Mouse (Mus musculus) gonadal fat pad, adult 2 months (tissue): ENCODE measurements around the gene Nrp1. TPM values are rescaled to one million over a fixed set of nuclear protein-coding genes. Genes with fewer than 3 reads are reported as not detected.
A peak's percentile ranks its signal among the peaks of the same experiment; 100 is the strongest.

Experiments
- DNase-seq: peaks from one replicate; pipeline ENCODE4 v3.0.0-alpha.2; 2012; ENCODE audit warnings: low read depth
- polyA plus RNA-seq: library from polyadenylated mRNA; depleted of rRNA; stranded (reverse); fragments of >200 nt; gene quantifications from 2 replicates; pipeline ENCODE4 v1.2.3, GENCODE M21; 2012

Nrp1 gene
- polyA plus RNA-seq, 1 experiment: 45.7 TPM

GRCm38 (mm10) chr8:128419984-128420383, 61.6 kb downstream of the Nrp1 start:
- DNase-seq: peak; percentile 20

GRCm38 (mm10) chr8:128420402-128420801, 62.0 kb downstream of the Nrp1 start:
- no peak for DNase-seq

- DNase-seq: no peak
Measured at GRCm38 (mm10) chr8:128423813-128424212, 65.4 kb downstream of the Nrp1 start.

GRCm38 (mm10) chr8:128424626-128425333, 66.4 kb downstream of the Nrp1 start:
- DNase-seq: no peak

GRCm38 (mm10) chr8:128427071-128427470, 68.7 kb downstream of the Nrp1 start:
- peak; percentile 14 for DNase-seq

GRCm38 (mm10) chr8:128428971-128429370, 70.6 kb downstream of the Nrp1 start:
- no peak for DNase-seq

- no peak for DNase-seq
Measured at GRCm38 (mm10) chr8:128431082-128431481, 72.7 kb downstream of the Nrp1 start.

- no peak for DNase-seq
Measured at GRCm38 (mm10) chr8:128435749-128436148, 77.3 kb downstream of the Nrp1 start.

GRCm38 (mm10) chr8:128437156-128437825, 78.9 kb downstream of the Nrp1 start:
- DNase-seq: no peak

- no peak for DNase-seq
Measured at GRCm38 (mm10) chr8:128441407-128441806, 83.0 kb downstream of the Nrp1 start.

GRCm38 (mm10) chr8:128445596-128445995, 87.2 kb downstream of the Nrp1 start:
- no peak for DNase-seq

- no peak for DNase-seq
Measured at GRCm38 (mm10) chr8:128446636-128447035, 88.2 kb downstream of the Nrp1 start.

- DNase-seq: no peak
Measured at GRCm38 (mm10) chr8:128447320-128447719, 88.9 kb downstream of the Nrp1 start.

- DNase-seq: no peak
Measured at GRCm38 (mm10) chr8:128450390-128451032, 92.1 kb downstream of the Nrp1 start.

- DNase-seq: no peak
Measured at GRCm38 (mm10) chr8:128451121-128451520, 92.7 kb downstream of the Nrp1 start.

- no peak for DNase-seq
Measured at GRCm38 (mm10) chr8:128453471-128453870, 95.1 kb downstream of the Nrp1 start.

- no peak for DNase-seq
Measured at GRCm38 (mm10) chr8:128454026-128454425, 95.6 kb downstream of the Nrp1 start.

- no peak for DNase-seq
Measured at GRCm38 (mm10) chr8:128457277-128457676, 98.9 kb downstream of the Nrp1 start.

- no peak for DNase-seq
Measured at GRCm38 (mm10) chr8:128459704-128460103, 101.3 kb downstream of the Nrp1 start.

GRCm38 (mm10) chr8:128461716-128462115, 103.3 kb downstream of the Nrp1 start:
- DNase-seq: no peak

GRCm38 (mm10) chr8:128463162-128463561, 104.8 kb downstream of the Nrp1 start:
- DNase-seq: no peak

- no peak for DNase-seq
Measured at GRCm38 (mm10) chr8:128464056-128464623, 105.7 kb downstream of the Nrp1 start.

- no peak for DNase-seq
Measured at GRCm38 (mm10) chr8:128465553-128465952, 107.1 kb downstream of the Nrp1 start.
